8 mouse cellular contexts compared by ENCODE assay signal in the genomic region with DNA sequence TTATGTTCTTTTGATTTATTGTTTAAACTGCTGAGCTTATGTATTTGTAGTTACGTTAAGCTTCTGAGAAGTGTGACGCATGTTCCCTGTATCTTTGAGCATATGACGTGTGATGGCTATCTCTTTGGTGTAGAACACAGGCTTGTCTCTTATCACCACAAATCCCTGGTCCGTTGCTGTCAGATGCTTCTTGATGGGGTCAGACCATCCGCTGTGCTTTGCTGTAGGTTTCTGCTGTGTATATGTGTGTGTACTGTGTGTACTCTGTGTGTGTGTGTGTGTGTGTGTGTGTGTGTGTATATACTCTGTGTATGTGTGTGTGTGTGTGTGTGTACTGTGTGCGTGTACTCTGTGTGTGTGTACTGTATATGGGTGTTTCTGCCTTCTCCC.
"Had no signal": no experiment of that assay in that cellular context is flagged by ENCODE, and none has a peak within 500 bp of the region (broad histone marks: within the 10 kb centered on the region; RNA-seq: fewer than 3 reads in every experiment).

No protein-coding gene starts in this region.

- H3K27ac ChIP-seq: intestine, embryonic 15.5 days; liver, embryonic 12.5 days; neural tube, embryonic 12.5 days had no signal

- H3K27me3 ChIP-seq: intestine, embryonic 15.5 days; liver, embryonic 12.5 days; neural tube, embryonic 12.5 days had no signal

- H3K9ac ChIP-seq: intestine, embryonic 15.5 days; liver, embryonic 12.5 days; neural tube, embryonic 12.5 days had no signal

- DNase-seq: kidney, adult 18-20 months; kidney, postnatal 14 days; left cerebral cortex, postnatal 4 days; thymus, adult 2 months; thymus, postnatal 25 days had no signal

- H3K9me3 ChIP-seq: intestine, embryonic 15.5 days; liver, embryonic 12.5 days; neural tube, embryonic 12.5 days had no signal

- H3K4me3 ChIP-seq: intestine, embryonic 15.5 days; liver, embryonic 12.5 days; neural tube, embryonic 12.5 days had no signal

- H3K4me2 ChIP-seq: liver, embryonic 12.5 days; neural tube, embryonic 12.5 days had no signal

- H3K36me3 ChIP-seq: intestine, embryonic 15.5 days; liver, embryonic 12.5 days; neural tube, embryonic 12.5 days had no signal

- ATAC-seq: liver, embryonic 12.5 days had no signal
